Mouse (Mus musculus) heart, embryonic 15.5 days (tissue): ENCODE results near the gene Clec9a. TPM values are rescaled to one million over a fixed set of nuclear protein-coding genes. Genes with fewer than 3 reads are reported as not detected.
A peak's percentile ranks its signal among the peaks of the same experiment; 100 is the strongest.

Experiments used
- ATAC-seq: fragments of 200-750 bp; cut with Nextera tagmentation; replicated peaks from 2 replicates; pipeline ENCODE4 v1.8.0; 2017; ENCODE audit warnings: low read depth, moderate TSS enrichment; ENCODE audit not compliant: insufficient number of reproducible peaks, insufficient read depth, low FRiP score
- H3K27ac ChIP-seq: fragments of 300-500 bp; sonication (generic); 2 replicates; pipeline ENCODE4 v1.5.1; 2015; ENCODE audit warnings: mild to moderate bottlenecking, inconsistent platforms
- H3K27me3 ChIP-seq: fragments of 300-500 bp; sonication (generic); 2 replicates; pipeline ENCODE4 v1.6.1; 2015; ENCODE audit warnings: inconsistent platforms
- H3K36me3 ChIP-seq: fragments of 300-500 bp; sonication (generic); 2 replicates; pipeline ENCODE4 v1.6.1; 2015; ENCODE audit warnings: mild to moderate bottlenecking, inconsistent platforms
- H3K4me1 ChIP-seq: fragments of 300-500 bp; sonication (generic); replicated peaks from 2 replicates; pipeline ENCODE4 v1.6.1; 2015; ENCODE audit warnings: inconsistent platforms
- H3K4me2 ChIP-seq: fragments of 300-500 bp; sonication (generic); 2 replicates; pipeline ENCODE4 v1.6.1; 2015; ENCODE audit warnings: inconsistent platforms, mild to moderate bottlenecking, moderate library complexity
- H3K4me3 ChIP-seq: fragments of 300-500 bp; sonication (generic); 2 replicates; pipeline ENCODE4 v1.5.1; 2015; ENCODE audit warnings: mild to moderate bottlenecking, inconsistent platforms
- H3K9ac ChIP-seq: fragments of 300-500 bp; sonication (generic); 2 replicates; pipeline ENCODE4 v1.6.1; 2015; ENCODE audit warnings: mild to moderate bottlenecking, inconsistent platforms
- H3K9me3 ChIP-seq: fragments of 300-500 bp; sonication (generic); replicated peaks from 2 replicates; pipeline ENCODE4 v1.6.1; 2016; ENCODE audit warnings: inconsistent platforms
- WGBS: fragments of 180-500 bp; shearing (Covaris S2); methylation state at CpG from one replicate; pipeline ENCODE4 v1.1.7; 2015; ENCODE audit warnings: mixed read lengths; 5-methylcytosine and 5-hydroxymethylcytosine counted together
- polyA plus RNA-seq: library from polyadenylated mRNA; unstranded; fragments of >200 nt; fragmentation: Nextera tagmentation; extraction: Ambion mirVana; gene quantifications from 2 replicates; pipeline ENCODE4 v1.2.1, GENCODE M21; 2015

The Clec9a gene
- polyA plus RNA-seq, 1 experiment from 2014 or later = 0.35 TPM

DNA sequence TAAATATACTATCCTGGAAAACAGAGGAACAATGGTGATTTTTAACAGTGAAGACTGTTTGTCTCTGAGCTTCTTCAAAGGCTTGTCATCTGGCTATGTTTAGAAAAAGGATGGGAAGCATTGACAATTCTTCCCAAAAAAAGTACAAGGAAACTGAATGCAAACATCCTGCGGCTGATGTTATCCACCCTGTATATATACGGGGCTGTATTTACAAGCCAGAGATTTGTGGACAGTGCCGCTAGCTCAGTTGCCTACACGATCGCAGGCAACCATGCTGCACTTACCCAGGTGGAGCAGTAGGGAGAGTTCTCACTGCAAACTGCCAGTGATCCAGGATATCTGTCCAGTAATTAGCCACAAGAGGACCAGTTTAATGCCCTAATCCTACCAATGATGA, 16.6 kb downstream of the Clec9a start:
- no peaks in the 10 kb centered on the region for H3K27me3 ChIP-seq
- 53% methylated on average over 5 of the region's 5 CpGs for WGBS
- H3K27ac ChIP-seq = peak overlapping the region; percentile 72
- H3K4me3 ChIP-seq = no peak overlapping the region
- no peaks in the 10 kb centered on the region for H3K36me3 ChIP-seq
- H3K9me3 ChIP-seq = no peaks in the 10 kb centered on the region
- ATAC-seq = no peak
- H3K4me1 ChIP-seq = peaks cover 14% of the 10 kb centered on the region
- H3K4me2 ChIP-seq = no peak overlapping the region
- H3K9ac ChIP-seq = no peak overlapping the region

DNA sequence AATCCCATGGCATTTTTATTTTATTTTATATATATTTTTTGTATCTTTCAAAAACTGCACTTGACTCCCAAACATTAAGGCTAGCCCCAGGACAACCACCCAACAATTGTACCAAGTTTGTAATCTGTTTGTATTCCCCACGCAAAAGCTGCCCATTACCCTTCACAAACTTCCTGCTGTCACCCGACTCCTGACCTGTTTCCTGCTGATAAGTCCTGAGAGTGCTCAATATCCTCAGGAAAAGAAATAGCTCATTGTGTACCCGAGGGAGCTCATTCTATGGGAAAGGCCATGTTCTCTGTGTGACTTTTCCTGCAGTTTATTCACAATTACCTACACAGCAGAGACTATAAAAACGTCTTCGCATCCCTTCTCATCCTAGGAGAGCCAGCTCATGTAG, 17.1 kb downstream of the Clec9a start:
- peaks cover 14% of the 10 kb centered on the region for H3K4me1 ChIP-seq
- H3K9me3 ChIP-seq = no peaks in the 10 kb centered on the region
- ATAC-seq = peak; percentile 83
- no peak overlapping the region for H3K9ac ChIP-seq
- no peak overlapping the region for H3K4me2 ChIP-seq
- WGBS = 32% methylated on average over 5 of the region's 5 CpGs
- H3K27me3 ChIP-seq = no peaks in the 10 kb centered on the region
- no peaks in the 10 kb centered on the region for H3K36me3 ChIP-seq
- no peak overlapping the region for H3K4me3 ChIP-seq
- peak overlapping the region; percentile 65; the same call in 1 of the 2 replicates for H3K27ac ChIP-seq

DNA sequence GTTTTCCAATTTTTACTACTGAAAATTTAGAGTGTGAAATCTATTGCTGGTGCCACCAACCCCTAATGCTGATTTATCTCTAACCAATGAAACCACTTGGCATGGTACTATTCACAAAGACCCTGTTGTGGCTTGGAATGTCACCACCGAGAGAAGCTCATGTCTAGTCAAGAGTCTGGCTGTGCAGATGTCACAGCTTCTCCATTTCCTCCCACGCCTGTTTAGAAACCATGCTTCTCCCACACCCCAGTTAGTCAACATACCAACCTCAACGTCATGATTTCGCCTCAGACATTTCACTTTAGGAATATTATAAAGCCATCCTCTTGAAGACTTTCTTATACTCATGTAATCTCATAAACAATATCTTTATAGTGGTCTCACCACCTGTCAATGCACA, 18.6 kb downstream of the Clec9a start:
- Histone ChIP-seq H3K4me3 (no peak overlapping the region), H3K4me2 (no peak overlapping the region), H3K9me3 (no peaks in the 10 kb centered on the region), H3K4me1 (peaks cover 14% of the 10 kb centered on the region), H3K27ac (no peak overlapping the region), H3K27me3 (no peaks in the 10 kb centered on the region), H3K9ac (no peak overlapping the region), H3K36me3 (no peaks in the 10 kb centered on the region)
- 71% methylated on average over 4 of the region's 4 CpGs for WGBS
- no peak for ATAC-seq

DNA sequence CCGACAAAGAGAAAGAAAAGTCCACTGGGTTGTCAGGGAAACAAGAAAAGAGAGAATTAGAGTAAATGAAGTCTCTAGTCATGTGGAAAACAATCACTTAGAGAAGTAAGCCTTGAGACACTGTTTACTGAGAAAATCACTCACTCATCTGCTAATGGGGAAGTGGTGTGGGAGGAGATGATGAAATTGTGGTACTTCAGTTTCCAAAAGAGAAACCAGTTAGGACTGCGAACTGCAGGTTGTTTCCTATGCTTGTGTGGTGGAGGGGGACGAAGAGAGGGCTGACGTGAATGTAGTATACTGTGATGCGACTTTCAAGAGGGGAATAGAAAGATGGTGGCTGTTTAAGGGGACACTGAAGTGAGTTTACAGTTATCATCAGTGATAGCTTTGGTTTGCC, 25.6 kb downstream of the Clec9a start:
- Histone ChIP-seq H3K36me3 (no peaks in the 10 kb centered on the region), H3K4me1 (no peaks in the 10 kb centered on the region), H3K9ac (no peak overlapping the region), H3K4me2 (no peak overlapping the region), H3K27me3 (no peaks in the 10 kb centered on the region), H3K27ac (no peak overlapping the region), H3K4me3 (no peak overlapping the region), H3K9me3 (no peaks in the 10 kb centered on the region)
- ATAC-seq = no peak
- 68% methylated on average over 5 of the region's 5 CpGs for WGBS

- no peak overlapping the region for H3K27ac ChIP-seq
- no peak overlapping the region for H3K4me2 ChIP-seq
- H3K36me3 ChIP-seq = no peaks in the 10 kb centered on the region
- WGBS = 73% methylated on average over 3 of the region's 3 CpGs
- H3K4me1 ChIP-seq = no peaks in the 10 kb centered on the region
- no peak overlapping the region for H3K9ac ChIP-seq
- H3K27me3 ChIP-seq = no peaks in the 10 kb centered on the region
- ATAC-seq = no peak
- H3K4me3 ChIP-seq = no peak overlapping the region
- no peaks in the 10 kb centered on the region for H3K9me3 ChIP-seq
These were observed 27.4 kb downstream of the Clec9a start for GRCm38 (mm10) chr6:129436025-129436424.

DNA sequence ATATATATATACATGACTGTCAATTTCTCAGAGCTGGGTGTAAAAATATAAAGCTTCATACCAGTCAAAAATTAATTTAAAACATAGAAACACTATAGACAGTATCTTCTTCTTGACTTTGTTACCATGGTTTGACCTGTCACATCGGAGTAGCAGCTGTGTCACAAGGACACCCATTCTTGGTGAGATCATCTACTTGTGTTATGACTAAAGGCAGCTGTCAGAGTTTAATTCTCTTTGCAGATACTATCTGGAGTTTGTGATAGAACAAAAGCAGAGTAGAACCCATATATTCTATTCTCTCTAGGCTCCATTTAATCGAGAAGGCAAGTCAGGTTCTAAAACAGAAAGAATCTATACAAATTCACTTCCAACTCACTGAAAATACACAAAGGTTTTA, 29.4 kb downstream of the Clec9a start:
- Histone ChIP-seq H3K27me3 (no peaks in the 10 kb centered on the region), H3K4me2 (no peak overlapping the region), H3K4me1 (no peaks in the 10 kb centered on the region), H3K4me3 (no peak overlapping the region), H3K9me3 (no peaks in the 10 kb centered on the region), H3K27ac (no peak overlapping the region), H3K36me3 (no peaks in the 10 kb centered on the region), H3K9ac (no peak overlapping the region)
- WGBS = 75% methylated on average over 2 of the region's 2 CpGs
- ATAC-seq = no peak

GRCm38 (mm10) chr6:129449743-129450142, 41.1 kb downstream of the Clec9a start:
- Histone ChIP-seq H3K4me3 (0 out of 2 replicates have a peak overlapping the region, but pooled peaks have one; percentile 8), H3K9ac (no peak overlapping the region), H3K36me3 (no peaks in the 10 kb centered on the region), H3K4me1 (no peaks in the 10 kb centered on the region; the same call in 1 of the 2 replicates), H3K27ac (peak overlapping the region; percentile 20; the same call in 1 of the 2 replicates), H3K9me3 (no peaks in the 10 kb centered on the region), H3K27me3 (no peaks in the 10 kb centered on the region), H3K4me2 (peak overlapping the region; percentile 6; the same call in 1 of the 2 replicates)
- WGBS = 62% methylated on average over 6 of the region's 6 CpGs
- no peak for ATAC-seq

DNA sequence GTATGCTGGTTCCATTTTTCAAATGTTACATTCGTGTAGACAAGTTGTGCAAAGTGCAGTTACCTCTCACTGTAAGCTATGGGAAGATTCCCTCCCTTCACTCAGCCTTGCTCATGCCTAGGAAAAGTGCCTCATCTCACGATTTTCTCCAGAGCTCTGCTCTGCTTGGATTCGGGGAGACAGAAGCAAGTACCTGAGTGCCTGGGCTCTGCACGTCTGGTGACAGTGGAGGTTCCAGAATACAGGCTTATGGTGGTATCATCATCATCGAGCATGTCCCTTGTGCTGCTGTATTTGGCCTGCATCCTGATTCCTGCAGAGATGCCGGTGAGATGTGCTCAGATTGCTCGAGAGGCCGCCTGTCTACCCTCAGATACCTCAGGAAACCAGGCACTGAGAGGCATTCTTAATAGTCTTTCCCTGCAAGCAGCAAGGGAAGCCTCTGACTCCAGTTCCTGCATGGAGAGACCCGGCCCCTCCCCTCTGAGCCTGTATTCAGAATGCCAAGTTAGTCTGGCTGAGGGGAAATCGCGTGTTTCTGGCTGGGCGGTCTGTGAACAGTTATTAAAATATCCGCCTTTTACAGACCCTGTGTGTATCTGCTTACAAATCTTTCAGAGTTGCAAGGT, 42.9 kb downstream of the Clec9a start, which contains the start of gene Clec1a:
Clec1a (minus strand) TSS at position 590 of the 629 bp plus-strand sequence.
- peak within 1 kb of the TSS; percentile 49 for H3K27ac ChIP-seq
- no peak for ATAC-seq
- no peaks in the 10 kb centered on the region for H3K27me3 ChIP-seq
- H3K9ac ChIP-seq = no peak within 1 kb of the TSS
- no peaks in the 10 kb centered on the region for H3K9me3 ChIP-seq
- H3K4me1 ChIP-seq = no peaks in the 10 kb centered on the region; the same call in 1 of the 2 replicates
- H3K4me2 ChIP-seq = peak within 1 kb of the TSS; percentile 26
- WGBS = 56% methylated on average over 13 of the region's 13 CpGs
- peak within 1 kb of the TSS; percentile 33 for H3K4me3 ChIP-seq
- H3K36me3 ChIP-seq = no peaks in the 10 kb centered on the region

GRCm38 (mm10) chr6:129471386-129471785, 62.7 kb downstream of the Clec9a start:
- Histone ChIP-seq H3K4me2 (no peak overlapping the region), H3K4me1 (no peaks in the 10 kb centered on the region), H3K36me3 (no peaks in the 10 kb centered on the region), H3K9ac (no peak overlapping the region), H3K27ac (no peak overlapping the region), H3K4me3 (no peak overlapping the region), H3K9me3 (no peaks in the 10 kb centered on the region), H3K27me3 (no peaks in the 10 kb centered on the region)
- WGBS = 86% methylated on average over 6 of the region's 6 CpGs
- ATAC-seq = no peak

GRCm38 (mm10) chr6:129472627-129473026, 64.0 kb downstream of the Clec9a start:
- ATAC-seq = no peak
- no peaks in the 10 kb centered on the region for H3K27me3 ChIP-seq
- WGBS = 69% methylated on average over 5 of the region's 5 CpGs
- H3K27ac ChIP-seq = no peak overlapping the region
- no peaks in the 10 kb centered on the region for H3K36me3 ChIP-seq
- no peaks in the 10 kb centered on the region for H3K4me1 ChIP-seq
- no peaks in the 10 kb centered on the region for H3K9me3 ChIP-seq
- no peak overlapping the region for H3K4me3 ChIP-seq
- no peak overlapping the region for H3K4me2 ChIP-seq
- no peak overlapping the region for H3K9ac ChIP-seq
